Mouse (Mus musculus): ENCODE measurements around the gene Rchy1.

DNA sequence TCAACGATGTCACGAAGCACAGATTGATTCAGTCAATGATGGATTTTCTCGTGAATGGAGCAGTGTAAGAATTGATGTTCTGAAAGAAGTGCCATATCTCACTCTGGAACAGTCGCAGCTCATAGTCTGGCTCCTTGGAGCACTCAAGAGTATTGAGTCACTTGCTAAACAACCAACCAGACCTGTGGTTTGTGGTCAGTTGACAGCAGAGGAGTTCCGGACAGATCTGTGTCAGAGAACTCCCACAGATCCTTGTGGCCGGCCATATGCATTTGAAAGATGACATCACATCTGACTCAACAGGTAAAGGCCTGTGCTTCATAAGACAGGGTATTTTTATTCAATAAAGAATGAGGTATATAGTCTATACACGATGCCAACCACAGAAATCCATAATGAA is 11.1 kb upstream of the Rchy1 start:
- TF ChIP-seq CTCF (IDR thresholded peaks at IDR 0.05; ENCODE audit: extremely low read depth, insufficient read depth, low read length) = no peak
- TF ChIP-seq POLR2A (IDR thresholded peaks at IDR 0.05; ENCODE audit: extremely low read depth, insufficient read depth, low read length) = no peak
